8 mouse cellular contexts compared by ENCODE assay signal in genomic region chr5:114608516-114608915, GRCm38 (mm10). TPM values are rescaled to one million over a fixed set of nuclear protein-coding genes. Genes with fewer than 3 reads are reported as not detected.
DNase-seq lines count a peak whose midpoint lies in the region; ATAC-seq and TF ChIP-seq lines count a peak whose summit lies in the region.

No protein-coding gene starts in this region.

- H3K27me3 ChIP-seq in ES-Bruce4 (ENCODE audit: control insufficient read depth, insufficient read depth, low read length, poor library complexity, severe bottlenecking): no peaks in the 10 kb centered on the region
- H3K27me3 ChIP-seq in hindbrain, embryonic 12.5 days: peaks cover 4% of the 10 kb centered on the region
- no peaks in the 10 kb centered on the region for H3K27me3 ChIP-seq in small intestine, adult 2 months (ENCODE audit: control insufficient read depth, insufficient read depth, low read length)

- TF ChIP-seq CTCF in ES-Bruce4 (IDR thresholded peaks at IDR 0.05; ENCODE audit: low read depth, low read length): peak; percentile 99
- TF ChIP-seq CTCF in embryonic fibroblast, embryonic 13.5 days (IDR thresholded peaks at IDR 0.05; ENCODE audit: borderline replicate concordance, insufficient read depth, low read length): peak; percentile 86
- peak; percentile 80 for TF ChIP-seq CTCF in small intestine, adult 2 months (IDR thresholded peaks at IDR 0.05; ENCODE audit: extremely low read depth, insufficient read length, insufficient replicate concordance, low read depth, low read length)

- ATAC-seq in hindbrain, embryonic 12.5 days (ENCODE audit: low FRiP score): peak; percentile 29; the same call in 1 of the 2 replicates
- no peak for ATAC-seq in monocyte, adult 5-6 weeks (replicated peaks; ENCODE audit: insufficient number of reproducible peaks, low FRiP score, low TSS enrichment, poor library complexity, severe bottlenecking)

- H3K36me3 ChIP-seq in ES-Bruce4 (ENCODE audit: control insufficient read depth, insufficient read depth, low read length, poor library complexity, severe bottlenecking): no peaks in the 10 kb centered on the region
- H3K36me3 ChIP-seq in hindbrain, embryonic 12.5 days: peaks cover 17% of the 10 kb centered on the region
- no peaks in the 10 kb centered on the region for H3K36me3 ChIP-seq in small intestine, adult 2 months (ENCODE audit: control insufficient read depth, insufficient read depth, low read length)

- no peaks in the 10 kb centered on the region for H3K9me3 ChIP-seq in ES-Bruce4 (replicated peaks; ENCODE audit: control insufficient read depth, insufficient read depth, low read length, poor library complexity, severe bottlenecking)
- no peaks in the 10 kb centered on the region for H3K9me3 ChIP-seq in hindbrain, embryonic 12.5 days (replicated peaks)

- H3K27ac ChIP-seq in ES-Bruce4 (ENCODE audit: insufficient read depth, low read length): no peak overlapping the region
- no peak overlapping the region for H3K27ac ChIP-seq in embryonic fibroblast, embryonic 13.5 days (ENCODE audit: insufficient read depth, low read length)
- peak overlapping the region; percentile 67 for H3K27ac ChIP-seq in hindbrain, embryonic 12.5 days
- no peak overlapping the region for H3K27ac ChIP-seq in small intestine, adult 2 months (ENCODE audit: insufficient read depth, low read depth, low read length)

- no peak for TF ChIP-seq POLR2A in ES-Bruce4 (IDR thresholded peaks at IDR 0.05; ENCODE audit: insufficient read depth, low read length)
- no peak for TF ChIP-seq POLR2A in embryonic fibroblast, embryonic 13.5 days (IDR thresholded peaks at IDR 0.05; ENCODE audit: low read depth, low read length)
- no peak for TF ChIP-seq POLR2A in small intestine, adult 2 months (IDR thresholded peaks at IDR 0.05; ENCODE audit: low read depth, low read length)

- TF ChIP-seq EP300 in ES-Bruce4 (IDR thresholded peaks at IDR 0.05; ENCODE audit: insufficient read depth, low read depth, low read length): 0 out of 2 replicates have a peak, but pooled peaks have one; percentile 19

- DNase-seq in adrenal gland, postnatal 36 days: peak; percentile 84 to 87
- DNase-seq in left cerebral cortex, adult 18-20 months (ENCODE audit: low spot score in 2 of 2): peak; percentile 75 to 89
- peak; percentile 85 for DNase-seq in mesoderm, embryonic 11.5 days (ENCODE audit: low read depth, low spot score)

- no peak overlapping the region for H3K9ac ChIP-seq in ES-Bruce4 (ENCODE audit: low read depth, poor library complexity, severe bottlenecking)
- no peak overlapping the region for H3K9ac ChIP-seq in hindbrain, embryonic 12.5 days

- 4% methylated on average over 12 of the region's 12 CpGs for whole genome bisulfite sequencing in hindbrain, embryonic 12.5 days
- WGBS in small intestine, adult 2 months: 20% methylated on average over 12 of the region's 12 CpGs

- no peak overlapping the region for H3K4me3 ChIP-seq in ES-Bruce4 (ENCODE audit: low read depth, low read length)
- H3K4me3 ChIP-seq in embryonic fibroblast, embryonic 13.5 days (ENCODE audit: insufficient read depth, low read length): no peak overlapping the region
- H3K4me3 ChIP-seq in hindbrain, embryonic 12.5 days: no peak overlapping the region
- H3K4me3 ChIP-seq in small intestine, adult 2 months (ENCODE audit: low read depth, low read length): no peak overlapping the region

- no peaks in the 10 kb centered on the region for H3K4me1 ChIP-seq in ES-Bruce4 (ENCODE audit: control insufficient read depth, insufficient read depth, low read length)
- no peaks in the 10 kb centered on the region for H3K4me1 ChIP-seq in embryonic fibroblast, embryonic 13.5 days (ENCODE audit: control insufficient read depth, insufficient read depth, low read length)
- H3K4me1 ChIP-seq in hindbrain, embryonic 12.5 days: peaks cover 62% of the 10 kb centered on the region
- H3K4me1 ChIP-seq in small intestine, adult 2 months (ENCODE audit: control insufficient read depth, insufficient read depth, insufficient read length, low read length): peaks cover 2% of the 10 kb centered on the region; the same call in 1 of the 2 replicates

- 0 out of 2 replicates have a peak overlapping the region, but pooled peaks have one; percentile 3 for H3K4me2 ChIP-seq in hindbrain, embryonic 12.5 days (replicated peaks)

RNA-seq across cellular contexts. Expression of gene Fam222a, which starts 40.7 kb away (rescaled TPM):
- 3.4 and 5.3 TPM in 2 replicates for polyA plus RNA-seq in ES-Bruce4 (2011; ENCODE audit: insufficient read depth, insufficient read length, low read depth, missing spikeins)
- 100 to 1,000 TPM in 1 of 2 experiments, 10 to 100 TPM in 1; 52.1 to 118 TPM for total RNA-seq in adrenal gland, postnatal 36 days (2021)
- polyA plus RNA-seq in embryonic fibroblast, embryonic 13.5 days (2011; ENCODE audit: insufficient read length, low read depth, missing spikeins): 0.18 TPM in 1 of 2 replicates, not detected in the other
- 9.4 and 9.9 TPM in 2 replicates for polyA plus RNA-seq in hindbrain, embryonic 12.5 days (2016; fragmentation: Nextera tagmentation; extraction: Ambion mirVana)
- 10 to 100 TPM; 10.9 to 11.0 TPM for total RNA-seq in left cerebral cortex, adult 18-20 months (2021)
- polyA plus RNA-seq in small intestine, adult 2 months (2012; rRNA removed): 2.8 and 5.3 TPM in 2 replicates
- 0.75 TPM in 1 of 3 replicates, not detected in the others for total RNA-seq in monocyte, adult 5-6 weeks (2017)

RNA-seq across cellular contexts. Expression of gene Trpv4, which starts 49.7 kb away (rescaled TPM):
- polyA plus RNA-seq in ES-Bruce4 (2011; ENCODE audit: insufficient read depth, insufficient read length, low read depth, missing spikeins): 3.9 and 4.2 TPM in 2 replicates
- total RNA-seq in adrenal gland, postnatal 36 days (2021): 1 to 10 TPM; 1.5 to 2.7 TPM
- polyA plus RNA-seq in embryonic fibroblast, embryonic 13.5 days (2011; ENCODE audit: insufficient read length, low read depth, missing spikeins): 1.1 and 2.0 TPM in 2 replicates
- polyA plus RNA-seq in hindbrain, embryonic 12.5 days (2016; fragmentation: Nextera tagmentation; extraction: Ambion mirVana): 1.3 and 1.5 TPM in 2 replicates
- 1 to 10 TPM; 1.4 to 2.1 TPM for total RNA-seq in left cerebral cortex, adult 18-20 months (2021)
- polyA plus RNA-seq in small intestine, adult 2 months (2012; rRNA removed): 2.4 and 2.9 TPM in 2 replicates
- not detected in 3 replicates for total RNA-seq in monocyte, adult 5-6 weeks (2017)
